Mouse (Mus musculus): ENCODE data around the gene Gm7970.
"Not testable (repeated sequence)": the region's sequence is repeated elsewhere in the genome, so short reads cannot be mapped to it uniquely, and the experiment has no call there.

Gm7970 gene

DNA sequence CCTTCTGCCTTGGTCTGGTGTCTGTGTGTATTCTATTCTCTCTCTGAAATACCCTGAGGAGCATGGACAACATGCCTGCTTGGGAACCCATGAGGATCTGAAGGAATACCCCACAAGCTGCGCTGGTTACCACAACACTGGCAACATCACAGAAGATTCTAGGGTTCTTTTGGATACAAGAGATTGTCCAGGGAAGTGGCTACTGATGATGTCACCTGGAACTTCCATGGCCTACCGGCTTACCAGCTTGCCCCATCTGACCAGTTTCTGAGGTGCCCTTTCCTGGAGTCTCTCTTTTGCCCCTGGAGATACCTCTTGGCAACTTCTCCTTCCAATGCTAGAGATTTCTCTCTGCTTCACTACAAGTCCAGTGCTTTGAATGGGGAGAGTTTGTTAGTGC is at the start of gene Gm7970:
Gene Gm7970 (minus strand): TSS at position 101 of the 400 bp plus-strand sequence.
- DNase-seq (ENCODE audit: low read depth, low spot score) = not testable (repeated sequence)

DNA sequence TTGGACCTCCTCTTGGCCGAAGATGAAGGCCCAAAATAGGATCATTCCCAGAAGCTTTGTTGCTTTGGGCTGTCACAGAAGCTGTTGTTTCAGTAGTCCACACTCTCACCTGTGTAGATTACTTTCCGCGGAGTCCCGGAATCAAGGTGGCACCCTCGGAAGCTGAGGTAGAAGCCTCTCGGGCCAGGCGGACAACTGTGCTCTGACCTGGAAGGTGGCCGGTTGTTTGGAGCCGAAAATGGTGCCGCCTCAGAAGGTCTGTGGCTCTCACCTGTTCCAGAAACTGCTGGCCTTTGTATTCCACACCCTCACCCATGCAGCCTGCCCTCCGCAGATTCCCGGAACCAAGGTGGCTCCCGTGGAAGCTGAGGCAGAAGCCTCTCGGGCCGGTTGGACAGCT is 45.6 kb upstream of the Gm7970 start:
- DNase-seq (ENCODE audit: low read depth, low spot score) = not testable (repeated sequence)

DNA sequence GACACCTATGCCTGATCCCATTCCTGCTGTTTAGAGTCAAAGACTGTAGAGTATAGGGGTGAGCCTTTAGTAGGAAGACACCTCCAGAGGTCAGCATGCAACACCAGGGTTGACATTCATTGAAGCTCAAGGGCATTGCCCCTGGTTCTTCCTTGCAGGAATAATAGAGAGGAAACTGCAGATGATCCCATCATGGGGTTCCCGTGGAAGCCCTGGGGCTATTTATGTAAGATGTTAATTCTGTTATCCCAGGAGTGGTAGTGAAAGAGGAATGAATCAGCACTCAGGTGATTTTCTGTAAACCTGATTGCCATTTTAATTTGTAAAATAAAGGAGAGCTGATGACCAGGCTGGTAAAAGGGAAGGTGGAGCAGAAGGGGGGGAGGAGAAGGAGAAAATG is 31.0 kb upstream of the Gm7970 start:
- not testable (repeated sequence) for DNase-seq (ENCODE audit: low read depth, low spot score)

DNA sequence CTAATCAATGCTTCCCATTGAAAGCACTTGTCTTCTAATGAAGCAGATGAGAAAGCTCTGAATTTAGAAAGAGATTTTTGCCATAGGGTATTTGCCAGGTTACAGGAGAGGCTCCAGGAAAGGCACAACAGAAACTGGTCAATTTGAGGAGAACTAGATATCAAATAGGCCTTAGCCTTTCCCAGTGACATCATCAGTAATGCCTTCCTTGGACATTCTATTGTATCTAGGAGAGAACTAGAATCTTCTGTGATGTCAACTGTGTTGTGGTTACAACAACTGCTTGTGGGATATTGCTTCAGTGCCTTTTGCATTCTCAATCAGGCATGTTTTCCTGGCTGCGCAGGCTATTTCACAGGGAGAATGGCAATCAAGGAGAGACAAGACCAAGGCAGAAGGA is 17.5 kb upstream of the Gm7970 start, which contains the start of gene 1700049E17Rik2:
Gene 1700049E17Rik2 (plus strand): TSS at position 301 of the 400 bp plus-strand sequence.
- not testable (repeated sequence) for DNase-seq (ENCODE audit: low read depth, low spot score)

DNA sequence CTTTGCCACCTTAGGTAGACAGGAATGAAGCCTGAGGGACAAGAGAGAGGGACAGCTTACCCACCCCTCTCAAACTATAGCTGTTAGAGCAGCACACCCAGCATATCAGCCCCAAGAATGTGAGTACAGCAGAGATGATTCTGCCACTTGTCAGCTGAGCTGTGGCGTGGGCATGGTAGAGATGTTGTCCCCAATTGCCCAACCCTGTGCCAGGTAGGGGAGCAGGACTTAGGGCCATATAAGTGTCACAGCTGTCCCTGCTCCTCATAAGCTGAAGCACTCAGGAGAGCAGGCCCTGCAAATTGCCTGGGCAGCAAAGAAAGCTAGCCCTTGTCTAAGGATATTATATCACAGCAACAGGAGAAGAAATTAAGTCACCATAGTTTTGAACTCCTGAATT is 30.7 kb downstream of the Gm7970 start:
- not testable (repeated sequence) for DNase-seq (ENCODE audit: low read depth, low spot score)

DNA sequence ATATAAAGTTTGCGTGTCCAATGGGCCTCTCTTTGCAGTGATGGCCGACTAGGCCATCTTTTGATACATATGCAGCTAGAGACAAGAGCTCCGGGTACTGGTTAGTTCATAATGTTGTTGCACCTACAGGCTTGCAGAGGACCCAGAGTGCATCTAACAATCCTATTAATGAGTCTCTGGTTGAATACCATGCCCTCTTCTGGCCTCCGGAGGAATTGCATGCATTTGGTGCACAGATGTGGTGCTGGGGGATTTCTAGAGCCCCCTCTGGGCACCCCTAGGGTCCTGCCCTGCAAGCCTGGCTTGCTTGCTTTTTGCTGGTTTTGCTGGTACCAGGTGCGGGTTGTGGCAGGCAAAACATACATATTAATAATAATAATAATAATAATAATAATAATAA is 34.7 kb downstream of the Gm7970 start:
- not testable (repeated sequence) for DNase-seq (ENCODE audit: low read depth, low spot score)
